Mouse (Mus musculus) lung, postnatal 0 days (tissue): ENCODE results near the gene Aoc2.

Experiments used
- CTCF ChIP-seq: IDR thresholded peaks from 2 replicates; pipeline ENCODE4 v1.5.1; 2016; ENCODE audit warnings: antibody characterized with exemption, mild to moderate bottlenecking
- EP300 ChIP-seq: IDR thresholded peaks from 2 replicates; pipeline ENCODE4 v1.6.1; 2016; ENCODE audit warnings: antibody characterized with exemption, mild to moderate bottlenecking, control low read depth

DNA sequence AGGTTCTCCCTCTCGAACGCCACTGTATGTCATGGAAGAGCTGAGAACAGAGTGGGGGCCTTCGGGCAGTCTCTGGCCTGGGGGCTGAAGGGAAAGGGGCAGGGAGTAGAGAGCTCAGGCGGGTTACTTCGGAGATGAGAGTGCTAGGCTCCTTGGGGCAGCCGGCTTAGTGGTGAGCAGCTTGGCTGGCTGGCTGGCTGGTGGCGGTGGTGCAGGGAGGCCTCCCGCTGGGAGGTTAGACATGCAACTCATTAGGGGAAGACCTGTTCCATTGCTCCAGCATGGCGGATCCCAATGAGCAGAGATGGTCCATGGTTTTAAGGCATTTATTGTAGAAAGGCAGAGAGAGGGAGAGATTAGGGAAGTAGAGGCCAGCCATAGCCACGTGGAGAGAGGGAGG lies 9.2 kb downstream of the Aoc2 start:
- no peak for TF ChIP-seq CTCF
- no peak for TF ChIP-seq EP300
